Mouse (Mus musculus) heart, postnatal 10 days (tissue): ENCODE data around the gene Tns1. TPM values are rescaled to one million over a fixed set of nuclear protein-coding genes. Genes with fewer than 3 reads are reported as not detected.

Source experiments
- DNase-seq, 2 experiments: peaks; one replicate each; pipeline ENCODE4 v3.0.0; 2021
- intact Hi-C: fragments of 180-260 bp; cut with DNase I; formaldehyde crosslinking; loops from one replicate; pipeline ENCODE4 v1.15.1; 2025
- total RNA-seq, 2 experiments: library from RNA; stranded (reverse); gene quantifications; 2 replicates each; pipeline ENCODE4 v1.2.3; 2021

Gene Tns1
- total RNA-seq, 2 experiments from 2014 or later, result 532 to 688 TPM

- intact Hi-C loops, result no loop called here
- DNase-seq, result no peak
These were observed 30.8 kb downstream of the Tns1 start for GRCm38 (mm10) chr1:74093447-74093846.

- intact Hi-C loops, result no loop called here
- DNase-seq, result peak in 1 of 2 experiments; percentile 56
These were observed 32.0 kb downstream of the Tns1 start for GRCm38 (mm10) chr1:74092242-74092641.

GRCm38 (mm10) chr1:74091611-74092224 lies 32.5 kb downstream of the Tns1 start:
- intact Hi-C loops, result no loop called here

GRCm38 (mm10) chr1:74091138-74091537 lies 33.1 kb downstream of the Tns1 start:
- peak in 1 of 2 experiments; percentile 41 for DNase-seq
- intact Hi-C loops, result no loop called here

More at GRCm38 (mm10) chr1:74091611-74092224, 32.5 kb downstream of the Tns1 start:
- DNase-seq, result peak in 1 of 2 experiments; percentile 37

- intact Hi-C loops, result no loop called here
- DNase-seq, result no peak
These were observed 33.9 kb downstream of the Tns1 start for GRCm38 (mm10) chr1:74090329-74090728.

GRCm38 (mm10) chr1:74088569-74088968 lies 35.7 kb downstream of the Tns1 start:
- intact Hi-C loops, result no loop called here
- peak; percentile 59 to 68 for DNase-seq

- intact Hi-C loops, result no loop called here
- DNase-seq, result no peak
These were observed 38.7 kb downstream of the Tns1 start for GRCm38 (mm10) chr1:74085566-74085965.

GRCm38 (mm10) chr1:74084752-74085151 lies 39.5 kb downstream of the Tns1 start:
- DNase-seq, result no peak
- intact Hi-C loops, result no loop called here

- intact Hi-C loops, result no loop called here
- peak; percentile 74 to 76 for DNase-seq
These were observed 40.1 kb downstream of the Tns1 start for GRCm38 (mm10) chr1:74084065-74084705.

GRCm38 (mm10) chr1:74082841-74083463 lies 41.3 kb downstream of the Tns1 start:
- DNase-seq, result peak; percentile 75 to 83
- intact Hi-C loops, result loop anchor here (1.0 kb wide), 2 partner anchors 42 to 182 kb away; partner anchors contain the start of gene Rufy4

GRCm38 (mm10) chr1:74081573-74081989 lies 42.7 kb downstream of the Tns1 start:
- DNase-seq, result peak in 1 of 2 experiments; percentile 57
- intact Hi-C loops, result no loop called here

- peak; percentile 90 to 94 for DNase-seq
- intact Hi-C loops, result loop anchor here (2.0 kb wide), 4 partner anchors 41 to 175 kb away; no protein-coding TSS in a partner anchor
These were observed 46.9 kb downstream of the Tns1 start for GRCm38 (mm10) chr1:74077353-74077752.

- intact Hi-C loops, result loop anchor here (2.0 kb wide), 4 partner anchors 39 to 173 kb away; no protein-coding TSS in a partner anchor
- DNase-seq, result no peak
These were observed 48.0 kb downstream of the Tns1 start for GRCm38 (mm10) chr1:74076230-74076629.

GRCm38 (mm10) chr1:74074693-74075485 lies 49.4 kb downstream of the Tns1 start:
- intact Hi-C loops, result no loop called here
- DNase-seq, result peak in 1 of 2 experiments; percentile 42

- DNase-seq, result no peak
- intact Hi-C loops, result no loop called here
These were observed 50.5 kb downstream of the Tns1 start for GRCm38 (mm10) chr1:74073791-74074190.

- DNase-seq, result no peak
- intact Hi-C loops, result no loop called here
These were observed 53.5 kb downstream of the Tns1 start for GRCm38 (mm10) chr1:74070745-74071144.

GRCm38 (mm10) chr1:74070001-74070551 lies 54.2 kb downstream of the Tns1 start:
- intact Hi-C loops, result no loop called here

GRCm38 (mm10) chr1:74069085-74069835 lies 55.0 kb downstream of the Tns1 start:
- DNase-seq, result peak; percentile 70 to 75
- intact Hi-C loops, result loop anchor here (2.0 kb wide), 1 partner anchor 30 kb away; no protein-coding TSS in a partner anchor

More at GRCm38 (mm10) chr1:74070001-74070551, 54.2 kb downstream of the Tns1 start:
- peak in 1 of 2 experiments; percentile 48 for DNase-seq

GRCm38 (mm10) chr1:74068366-74069084 lies 55.7 kb downstream of the Tns1 start:
- intact Hi-C loops, result loop anchor here (2.0 kb wide), 1 partner anchor 30 kb away; no protein-coding TSS in a partner anchor

More at GRCm38 (mm10) chr1:74068366-74069084, 55.7 kb downstream of the Tns1 start:
- peak; percentile 57 to 59 for DNase-seq
